Comparison of ENCODE assay signal across 24 mouse cellular contexts in the genomic region with DNA sequence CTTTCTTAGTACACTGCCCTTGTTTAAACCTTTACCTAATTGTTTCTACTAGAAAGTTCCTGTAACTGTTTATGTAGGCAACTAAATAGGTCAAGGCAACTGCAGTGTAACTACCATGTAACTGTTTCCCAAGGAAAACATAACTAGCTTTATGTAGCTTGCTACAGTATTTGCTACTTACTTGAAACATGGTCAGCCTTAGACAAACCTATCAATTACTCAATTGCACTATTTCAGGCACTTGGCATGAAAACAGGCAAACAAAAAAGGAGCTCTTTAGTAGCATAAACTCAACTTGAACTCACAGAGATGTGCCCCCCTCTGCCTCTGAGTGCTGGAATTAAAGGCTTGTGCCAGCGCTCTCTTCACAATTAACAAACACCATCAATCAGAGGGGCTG. TPM values are rescaled to one million over a fixed set of nuclear protein-coding genes. Genes with fewer than 3 reads are reported as not detected.
DNase-seq lines count a peak whose midpoint lies in the region; ATAC-seq and TF ChIP-seq lines count a peak whose summit lies in the region.
"Had no signal": no experiment of that assay in that cellular context is flagged by ENCODE, and none has a peak within 500 bp of the region (broad histone marks: within the 10 kb centered on the region; RNA-seq: fewer than 3 reads in every experiment).

No protein-coding gene starts in this region.

- ATAC-seq in midbrain, embryonic 11.5 days (ENCODE audit: low FRiP score), result no peak
- ATAC-seq in midbrain, postnatal 0 days (ENCODE audit: low FRiP score), result no peak
- ATAC-seq: activated CD4-positive, CD25-positive, alpha-beta regulatory T cell, adult 4 months; CD4-positive, CD25-positive, alpha-beta regulatory T cell, adult 4 months; Patski had no signal

- no peak overlapping the region for H3K27ac ChIP-seq in liver, adult 2 months (replicated peaks; ENCODE audit: insufficient read depth, low read depth, low read length)
- no peak overlapping the region for H3K27ac ChIP-seq in midbrain, embryonic 11.5 days (ENCODE audit: low read depth, low read length)
- H3K27ac ChIP-seq in midbrain, postnatal 0 days (ENCODE audit: low read depth, low read length), result no peak overlapping the region

- no peak overlapping the region for H3K9ac ChIP-seq in liver, adult 2 months (ENCODE audit: low read depth, low read length)
- no peak overlapping the region for H3K9ac ChIP-seq in midbrain, embryonic 11.5 days (ENCODE audit: low read length)
- H3K9ac ChIP-seq in midbrain, postnatal 0 days (replicated peaks; ENCODE audit: low read length, poor library complexity, severe bottlenecking), result no peak overlapping the region

- no peak for TF ChIP-seq POLR2A in liver, adult 2 months (IDR thresholded peaks at IDR 0.05; ENCODE audit: extremely low read depth, insufficient read depth, low read length)
- TF ChIP-seq POLR2A in brain, embryonic 14.5 days (IDR thresholded peaks at IDR 0.05; ENCODE audit: borderline replicate concordance, extremely low read depth, insufficient read depth, insufficient read length, poor library complexity, severe bottlenecking), result no peak

- 25% methylated on average over 1 of the region's 1 CpGs for WGBS in liver, adult 2 months
- WGBS in midbrain, embryonic 11.5 days, result 100% methylated on average over 1 of the region's 1 CpGs
- WGBS in midbrain, postnatal 0 days, result 94% methylated on average over 1 of the region's 1 CpGs

- H3K79me2 ChIP-seq in liver, adult 2 months (ENCODE audit: control insufficient read depth, insufficient read depth, low read length), result no peaks in the 10 kb centered on the region

- no peak overlapping the region for H3K4me2 ChIP-seq in midbrain, embryonic 11.5 days
- H3K4me2 ChIP-seq in midbrain, postnatal 0 days (ENCODE audit: low read depth, low read length, poor library complexity, severe bottlenecking), result no peak overlapping the region

- no peak overlapping the region for H3K4me3 ChIP-seq in liver, adult 2 months (ENCODE audit: insufficient read depth, low read depth, low read length)
- H3K4me3 ChIP-seq in midbrain, embryonic 11.5 days (ENCODE audit: low read depth, low read length), result no peak overlapping the region
- no peak overlapping the region for H3K4me3 ChIP-seq in midbrain, postnatal 0 days (ENCODE audit: low read depth, low read length)

- no peaks in the 10 kb centered on the region for H3K9me3 ChIP-seq in midbrain, embryonic 11.5 days (ENCODE audit: control insufficient read depth, low read length)
- H3K9me3 ChIP-seq in midbrain, postnatal 0 days (ENCODE audit: low read length), result no peaks in the 10 kb centered on the region
- H3K9me3 ChIP-seq: G1E had no signal

- TF ChIP-seq CTCF in liver, adult 2 months (IDR thresholded peaks at IDR 0.05; ENCODE audit: low read depth, low read length), result no peak
- TF ChIP-seq CTCF in midbrain, postnatal 0 days (IDR thresholded peaks at IDR 0.05), result no peak
- no peak for TF ChIP-seq CTCF in brain, embryonic 14.5 days (IDR thresholded peaks at IDR 0.05; ENCODE audit: borderline replicate concordance, extremely low read depth, insufficient read depth, insufficient read length)

- no peaks in the 10 kb centered on the region for H3K27me3 ChIP-seq in liver, adult 2 months (ENCODE audit: control insufficient read depth, insufficient read depth, low read length)
- no peaks in the 10 kb centered on the region for H3K27me3 ChIP-seq in midbrain, embryonic 11.5 days (ENCODE audit: control insufficient read depth, insufficient read depth, low read length)
- H3K27me3 ChIP-seq in midbrain, postnatal 0 days (ENCODE audit: insufficient read depth, low read length), result no peaks in the 10 kb centered on the region
- H3K27me3 ChIP-seq: CH12.LX, Patski had no signal

- DNase-seq in liver, adult 2 months (ENCODE audit: extremely low read depth, low read depth, low spot score), result peak; percentile 73
- DNase-seq in liver (no peak), adipocyte (ENCODE audit: low spot score) (peak; percentile 56)
- peak; percentile 57 for DNase-seq in midbrain, embryonic 11.5 days (ENCODE audit: low spot score, missing footprints)
- no peak for DNase-seq in midbrain, postnatal 0 days (ENCODE audit: low spot score)
- DNase-seq in brain, embryonic 14.5 days (ENCODE audit: low read depth), result peak; percentile 8
- DNase-seq in spleen, adult 18-20 months, result no peak
- DNase-seq in retina, postnatal 1 day, result no peak
- DNase-seq: adrenal gland, adult 2 months; adrenal gland, adult 8-10 months; adrenal gland, postnatal 10 days; adrenal gland, postnatal 14 days; adrenal gland, postnatal 25 days; adrenal gland, postnatal 36 days; B cell, adult 2 months; cerebellum, adult 11 months; cerebellum, adult 11-12 months; cerebellum, adult 18-20 months; cerebellum, adult 2 months had no signal

- no peaks in the 10 kb centered on the region; the same call in 1 of the 2 replicates for H3K4me1 ChIP-seq in liver, adult 2 months (ENCODE audit: control insufficient read depth, insufficient read depth, low read length)
- H3K4me1 ChIP-seq in midbrain, embryonic 11.5 days (ENCODE audit: control insufficient read depth, insufficient read depth, low read length), result no peaks in the 10 kb centered on the region
- no peaks in the 10 kb centered on the region for H3K4me1 ChIP-seq in midbrain, postnatal 0 days (ENCODE audit: insufficient read depth, low read length)

- H3K36me3 ChIP-seq in liver, adult 2 months (ENCODE audit: control insufficient read depth, insufficient read depth, low read length), result peaks cover 4% of the 10 kb centered on the region; the same call in 1 of the 2 replicates
- H3K36me3 ChIP-seq in midbrain, embryonic 11.5 days (ENCODE audit: control insufficient read depth, insufficient read depth, low read length), result no peaks in the 10 kb centered on the region
- peaks cover 5% of the 10 kb centered on the region; the same call in 1 of the 2 replicates for H3K36me3 ChIP-seq in midbrain, postnatal 0 days (ENCODE audit: insufficient read depth, low read length)

RNA-seq across cellular contexts. Expression of a gene that starts 37.1 kb away (rescaled TPM):
- 22.9 and 24.7 TPM in 2 replicates for total RNA-seq in liver, adult 2 months (2014; rRNA removed)
- 3.5 and 3.7 TPM in 2 replicates for polyA plus RNA-seq in liver, adult 2 months (2012; rRNA removed)
- 9.1 and 10.6 TPM in 2 replicates for polyA plus RNA-seq in midbrain, embryonic 11.5 days (2014; fragmentation: Nextera tagmentation; extraction: Ambion mirVana)
- 18.2 and 33.2 TPM in 2 replicates for total RNA-seq in midbrain, postnatal 0 days (2014; rRNA removed)
- 17.4 and 19.2 TPM in 2 replicates for polyA plus RNA-seq in midbrain, postnatal 0 days (2015; fragmentation: Nextera tagmentation; extraction: Ambion mirVana)
- 12.0 and 14.6 TPM in 2 replicates for polyA plus RNA-seq in brain, embryonic 14.5 days (2012; rRNA removed)

Comparison
In these comparisons a context has a peak if more than half of its experiments do, and no peak if none do; other contexts are left out.
1. DNase-seq: peak in liver, adult 2 months (single experiment), midbrain, embryonic 11.5 days (single experiment), adipocyte (single experiment) and brain, embryonic 14.5 days (single experiment); none in liver (single experiment), midbrain, postnatal 0 days (single experiment), spleen, adult 18-20 months (0 of 2) and retina, postnatal 1 day (single experiment).